Mouse (Mus musculus) thymus, postnatal 0 days (tissue): ENCODE data around the gene Hid1. TPM values are rescaled to one million over a fixed set of nuclear protein-coding genes. Genes with fewer than 3 reads are reported as not detected.

Source experiments
- polyA plus RNA-seq: library from polyadenylated mRNA; unstranded; fragments of >200 nt; fragmentation: Nextera tagmentation; extraction: Ambion mirVana; gene quantifications from 2 replicates; pipeline ENCODE4 v1.2.1, GENCODE M21; 2015

The Hid1 gene
- polyA plus RNA-seq, 1 experiment from 2014 or later, result 27.1 TPM

Other genes with a start within 250 kb of the Hid1 start
- gene Cd300lf, start 233.8 kb downstream of the Hid1 start, polyA plus RNA-seq, result 0.76 and 2.0 TPM in 2 replicates
- gene Slc9a3r1, start 204.4 kb downstream of the Hid1 start, polyA plus RNA-seq, result 255 and 279 TPM in 2 replicates
- 8.6 and 10.8 TPM in 2 replicates for gene Tmem104, start 180.3 kb downstream of the Hid1 start, polyA plus RNA-seq
- 19.3 and 20.1 TPM in 2 replicates for gene Nat9, start 179.9 kb downstream of the Hid1 start, polyA plus RNA-seq
- 0.60 and 0.83 TPM in 2 replicates for gene Grin2c, start 100.5 kb downstream of the Hid1 start, polyA plus RNA-seq
- 22.0 and 22.4 TPM in 2 replicates for gene Fdxr, start 90.7 kb downstream of the Hid1 start, polyA plus RNA-seq
- gene Fads6, start 70.1 kb downstream of the Hid1 start, polyA plus RNA-seq, result 0.37 and 0.39 TPM in 2 replicates
- gene Otop2, start 60.6 kb downstream of the Hid1 start, polyA plus RNA-seq, result not detected in 2 replicates
- gene Ush1g, start 45.7 kb downstream of the Hid1 start, polyA plus RNA-seq, result not detected in 2 replicates
- gene Otop3, start 33.0 kb downstream of the Hid1 start, polyA plus RNA-seq, result not detected in 2 replicates
- 5.3 and 5.4 TPM in 2 replicates for gene Cdr2l, start 14.2 kb upstream of the Hid1 start, polyA plus RNA-seq
- 408 and 411 TPM in 2 replicates for gene Mrpl58, start 36.0 kb upstream of the Hid1 start, polyA plus RNA-seq
- 1,461 and 1,502 TPM in 2 replicates for gene Atp5h, start 52.2 kb upstream of the Hid1 start, polyA plus RNA-seq
- gene Kctd2, start 52.4 kb upstream of the Hid1 start, polyA plus RNA-seq, result 30.5 and 37.5 TPM in 2 replicates
- gene Trim80, start 72.8 kb upstream of the Hid1 start, polyA plus RNA-seq, result 0.89 and 1.1 TPM in 2 replicates
- 206 and 207 TPM in 2 replicates for gene Slc16a5, start 94.7 kb upstream of the Hid1 start, polyA plus RNA-seq
- 30.0 and 34.5 TPM in 2 replicates for gene Armc7, start 107.9 kb upstream of the Hid1 start, polyA plus RNA-seq
- gene Nt5c, start 124.1 kb upstream of the Hid1 start, polyA plus RNA-seq, result 210 and 221 TPM in 2 replicates
- gene Jpt1, start 146.6 kb upstream of the Hid1 start, polyA plus RNA-seq, result 603 and 612 TPM in 2 replicates
- 1,265 and 1,278 TPM in 2 replicates for gene Sumo2, start 168.5 kb upstream of the Hid1 start, polyA plus RNA-seq
- 148 and 163 TPM in 2 replicates for gene Nup85, start 196.7 kb upstream of the Hid1 start, polyA plus RNA-seq
- gene Mrps7, start 236.2 kb upstream of the Hid1 start, polyA plus RNA-seq, result 81.2 and 85.3 TPM in 2 replicates
- gene Gga3, start 236.3 kb upstream of the Hid1 start, polyA plus RNA-seq, result 20.1 and 20.9 TPM in 2 replicates
- 120 and 121 TPM in 2 replicates for gene Mif4gd, start 245.2 kb upstream of the Hid1 start, polyA plus RNA-seq